Mouse (Mus musculus) kidney, postnatal 0 days (tissue): ENCODE measurements around the gene Fam71f1. TPM values are rescaled to one million over a fixed set of nuclear protein-coding genes. Genes with fewer than 3 reads are reported as not detected.

Source experiments
- ATAC-seq: fragments of 200-750 bp; cut with Nextera tagmentation; replicated peaks from 2 replicates; pipeline ENCODE4 v1.8.0; 2017; ENCODE audit warnings: low read depth, moderate number of reproducible peaks, moderate TSS enrichment, moderate library complexity; ENCODE audit not compliant: low FRiP score
- DNase-seq: peaks from one replicate; pipeline ENCODE4 v3.0.0-alpha.2; 2016; ENCODE audit warnings: low spot score
- H3K27ac ChIP-seq: fragments of 300-500 bp; sonication (generic); 2 replicates; pipeline ENCODE4 v1.5.1; 2014; ENCODE audit warnings: mild to moderate bottlenecking
- H3K27me3 ChIP-seq: fragments of 300-500 bp; sonication (generic); 2 replicates; pipeline ENCODE4 v1.6.1; 2014; ENCODE audit warnings: low read length, mixed read lengths; ENCODE audit not compliant: insufficient read depth
- H3K36me3 ChIP-seq: fragments of 300-500 bp; sonication (generic); 2 replicates; pipeline ENCODE4 v1.6.1; 2014; ENCODE audit warnings: low read length, mixed read lengths; ENCODE audit not compliant: insufficient read depth
- H3K4me1 ChIP-seq: fragments of 300-500 bp; sonication (generic); replicated peaks from 2 replicates; pipeline ENCODE4 v1.6.1; 2014; ENCODE audit warnings: antibody characterized with exemption, low read length, mixed read lengths; ENCODE audit not compliant: insufficient read depth
- H3K4me2 ChIP-seq: fragments of 300-500 bp; sonication (generic); 2 replicates; pipeline ENCODE4 v1.6.1; 2014; ENCODE audit warnings: mild to moderate bottlenecking, low read length, moderate library complexity, mixed read lengths
- H3K4me3 ChIP-seq: fragments of 300-500 bp; sonication (generic); replicated peaks from 2 replicates; pipeline ENCODE4 v1.5.1; 2014; ENCODE audit warnings: low read depth, low read length
- H3K9ac ChIP-seq: fragments of 300-500 bp; sonication (generic); 2 replicates; pipeline ENCODE4 v1.6.1; 2014; ENCODE audit warnings: low read depth, low read length
- H3K9me3 ChIP-seq: fragments of 300-500 bp; sonication (generic); replicated peaks from 2 replicates; pipeline ENCODE4 v1.6.1; 2016; ENCODE audit warnings: low read length, inconsistent platforms, mixed read lengths
- CTCF ChIP-seq: IDR thresholded peaks from 2 replicates; pipeline ENCODE4 v1.5.1; 2016; ENCODE audit warnings: antibody characterized with exemption, low read depth, mild to moderate bottlenecking, moderate library complexity
- WGBS: fragments of 180-500 bp; shearing (Covaris S2); extraction: QIAGEN DNeasy Blood & Tissue Kit; methylation state at CpG from one replicate; pipeline ENCODE4 v1.1.7; 2014; 5-methylcytosine and 5-hydroxymethylcytosine counted together
- polyA plus RNA-seq: library from polyadenylated mRNA; unstranded; fragments of >200 nt; fragmentation: Nextera tagmentation; extraction: Ambion mirVana; gene quantifications from 2 replicates; pipeline ENCODE4 v1.2.1, GENCODE M21; 2015

Fam71f1 gene
- polyA plus RNA-seq, 1 experiment from 2014 or later, result not detected

DNA sequence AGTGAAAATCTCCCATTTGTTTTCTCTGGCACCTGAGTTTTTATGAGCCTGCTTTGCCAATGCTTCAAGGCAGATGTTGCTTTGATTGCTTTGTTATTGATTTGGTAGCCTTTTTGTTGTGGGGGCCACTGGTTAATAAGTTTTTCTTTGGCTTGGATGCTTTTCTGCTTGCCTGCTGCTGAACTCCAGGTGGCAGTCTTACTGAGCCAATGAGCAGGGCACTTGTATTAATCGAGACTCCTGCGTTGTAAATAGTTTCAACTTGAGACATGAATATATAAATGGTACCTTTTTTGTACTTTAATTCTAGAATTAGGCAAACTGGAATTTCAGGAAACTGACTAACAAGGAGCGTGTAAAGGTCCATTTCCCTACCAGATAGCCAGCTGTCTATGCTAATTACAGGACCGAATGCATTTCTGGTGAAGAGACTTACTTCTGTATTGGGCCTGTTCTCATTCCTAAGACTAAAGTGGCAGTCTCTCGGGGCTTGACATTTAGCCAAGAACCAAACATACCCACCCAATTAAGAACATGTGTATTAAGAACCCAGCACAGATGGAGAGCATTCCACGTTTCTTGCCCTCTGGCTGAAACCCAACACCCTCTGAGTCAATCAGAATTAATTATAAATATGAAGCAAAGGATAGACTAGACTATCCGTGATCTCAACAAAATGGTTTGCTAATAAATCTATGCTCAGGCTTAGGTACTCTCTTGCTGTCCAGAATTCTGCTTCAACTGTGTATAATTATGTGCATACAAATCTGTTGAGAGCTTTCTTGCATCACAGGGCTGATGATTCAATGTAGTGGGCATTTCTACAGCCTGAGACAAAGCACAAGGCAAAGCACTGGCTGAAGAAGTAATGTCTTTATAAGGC is 43.5 kb downstream of the Fam71f1 start:
- ATAC-seq, result no peak
- H3K4me2 ChIP-seq, result no peak overlapping the region
- H3K27ac ChIP-seq, result no peak overlapping the region
- peak; percentile 9 for DNase-seq
- no peaks in the 10 kb centered on the region for H3K9me3 ChIP-seq
- no peak overlapping the region for H3K4me3 ChIP-seq
- WGBS, result 70% methylated on average over 7 of the region's 7 CpGs
- no peaks in the 10 kb centered on the region for H3K4me1 ChIP-seq
- H3K9ac ChIP-seq, result no peak overlapping the region
- peak; percentile 54 for TF ChIP-seq CTCF
- no peaks in the 10 kb centered on the region for H3K27me3 ChIP-seq
- H3K36me3 ChIP-seq, result peaks cover 47% of the 10 kb centered on the region

DNA sequence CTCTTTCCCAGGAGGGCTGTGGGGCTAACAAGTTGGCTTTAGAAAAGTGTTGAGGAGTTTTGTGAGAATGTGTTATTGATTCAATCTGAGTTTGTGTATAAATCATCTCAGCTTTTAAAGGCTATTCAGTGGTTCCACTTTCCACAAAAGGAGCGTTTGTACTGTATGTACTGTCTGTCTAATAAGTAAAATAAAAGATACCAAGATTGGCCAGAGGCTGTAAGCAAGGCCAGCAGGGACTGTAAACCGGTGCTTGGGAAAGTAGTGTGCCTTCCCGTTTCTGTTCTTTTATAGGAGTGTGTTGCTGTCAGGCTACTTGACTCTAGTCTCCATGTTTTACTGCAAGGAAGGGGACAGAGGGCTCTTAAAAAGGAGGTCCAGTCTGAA is 44.2 kb downstream of the Fam71f1 start:
- no peak for DNase-seq
- no peak for ATAC-seq
- Histone ChIP-seq H3K36me3 (peaks cover 42% of the 10 kb centered on the region), H3K4me3 (no peak overlapping the region), H3K27ac (no peak overlapping the region), H3K27me3 (no peaks in the 10 kb centered on the region), H3K4me2 (no peak overlapping the region), H3K4me1 (no peaks in the 10 kb centered on the region), H3K9ac (no peak overlapping the region), H3K9me3 (no peaks in the 10 kb centered on the region)
- WGBS, result 79% methylated on average over 3 of the region's 3 CpGs
- no peak for TF ChIP-seq CTCF

DNA sequence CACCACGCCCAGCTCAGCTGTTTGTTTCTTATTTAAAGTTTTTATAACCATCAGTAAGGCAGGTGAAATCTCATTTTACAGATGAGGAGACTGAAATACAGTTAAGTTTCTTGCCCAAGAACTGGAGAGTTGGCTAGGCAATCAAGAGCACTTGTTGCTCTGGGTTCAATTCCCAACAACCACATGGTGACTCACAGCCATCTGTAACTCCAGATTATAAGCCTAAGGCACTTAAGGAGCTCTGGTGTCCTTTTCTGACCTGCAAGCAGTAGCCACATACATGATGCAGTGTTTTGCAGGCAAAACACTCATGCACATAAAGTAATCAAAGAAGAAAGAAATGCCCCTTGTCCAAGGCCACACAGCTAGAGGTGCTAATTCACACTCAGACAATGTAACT is 46.3 kb downstream of the Fam71f1 start:
- no peaks in the 10 kb centered on the region for H3K4me1 ChIP-seq
- H3K27ac ChIP-seq, result no peak overlapping the region
- WGBS, result 88% methylated on average over 1 of the region's 1 CpGs
- no peaks in the 10 kb centered on the region for H3K9me3 ChIP-seq
- no peak overlapping the region for H3K9ac ChIP-seq
- TF ChIP-seq CTCF, result no peak
- H3K4me2 ChIP-seq, result no peak overlapping the region
- H3K27me3 ChIP-seq, result no peaks in the 10 kb centered on the region
- ATAC-seq (no peak), DNase-seq (no peak)
- peaks cover 34% of the 10 kb centered on the region for H3K36me3 ChIP-seq
- no peak overlapping the region for H3K4me3 ChIP-seq

DNA sequence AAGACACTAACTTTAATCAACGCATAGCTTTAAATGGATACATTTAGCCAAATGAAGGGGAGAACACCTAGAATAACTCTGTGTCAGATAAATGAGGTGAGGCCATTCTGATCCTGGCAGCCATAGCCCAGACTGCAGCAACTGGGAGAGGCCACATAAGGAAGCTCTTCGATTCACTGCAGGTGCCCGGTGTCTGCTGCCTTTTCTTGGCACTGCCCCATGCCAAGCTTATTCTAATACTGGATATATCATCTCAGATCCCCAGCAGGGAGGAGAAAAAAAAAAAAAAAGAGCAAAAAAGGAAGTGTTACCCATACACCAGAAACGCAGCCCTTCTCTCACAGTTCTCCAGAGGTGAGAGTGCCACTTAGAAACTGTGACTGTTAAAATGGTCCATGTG is 58.4 kb downstream of the Fam71f1 start:
- 93% methylated on average over 4 of the region's 4 CpGs for WGBS
- H3K36me3 ChIP-seq, result peaks cover 39% of the 10 kb centered on the region

DNA sequence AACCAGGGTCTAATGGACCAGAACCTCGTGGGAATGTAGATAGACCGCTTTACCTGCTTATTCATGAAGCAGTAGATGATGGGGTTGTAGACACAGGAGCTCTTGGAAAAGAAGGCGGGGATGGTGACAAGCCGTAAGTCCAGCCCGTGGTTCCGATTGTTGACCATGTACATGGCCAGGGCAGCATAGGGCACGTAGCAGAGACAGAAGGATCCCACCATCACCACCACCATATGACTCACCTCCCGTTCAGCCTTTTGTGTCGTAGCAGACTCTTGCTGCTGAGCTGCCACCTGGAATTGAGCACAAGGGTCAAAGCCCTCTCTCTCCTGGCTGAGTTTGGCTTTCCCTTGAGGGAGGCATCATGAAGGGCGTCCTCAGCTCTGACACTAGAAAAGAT is 59.7 kb downstream of the Fam71f1 start:
- ATAC-seq (no peak), DNase-seq (no peak)
- no peak overlapping the region for H3K4me2 ChIP-seq
- no peak for TF ChIP-seq CTCF
- H3K27ac ChIP-seq, result no peak overlapping the region
- H3K9ac ChIP-seq, result no peak overlapping the region
- WGBS, result 94% methylated on average over 10 of the region's 10 CpGs
- H3K9me3 ChIP-seq, result no peaks in the 10 kb centered on the region
- H3K27me3 ChIP-seq, result no peaks in the 10 kb centered on the region
- H3K4me3 ChIP-seq, result no peak overlapping the region
- peaks cover 30% of the 10 kb centered on the region; the same call in 1 of the 2 replicates for H3K36me3 ChIP-seq
- no peaks in the 10 kb centered on the region for H3K4me1 ChIP-seq

More for the DNA sequence above, 58.4 kb downstream of the Fam71f1 start:
- no peak for TF ChIP-seq CTCF
- Histone ChIP-seq H3K27me3 (no peaks in the 10 kb centered on the region), H3K9me3 (no peaks in the 10 kb centered on the region), H3K4me1 (no peaks in the 10 kb centered on the region), H3K9ac (no peak overlapping the region), H3K27ac (no peak overlapping the region), H3K4me2 (no peak overlapping the region), H3K4me3 (no peak overlapping the region)
- ATAC-seq, result no peak
- no peak for DNase-seq

DNA sequence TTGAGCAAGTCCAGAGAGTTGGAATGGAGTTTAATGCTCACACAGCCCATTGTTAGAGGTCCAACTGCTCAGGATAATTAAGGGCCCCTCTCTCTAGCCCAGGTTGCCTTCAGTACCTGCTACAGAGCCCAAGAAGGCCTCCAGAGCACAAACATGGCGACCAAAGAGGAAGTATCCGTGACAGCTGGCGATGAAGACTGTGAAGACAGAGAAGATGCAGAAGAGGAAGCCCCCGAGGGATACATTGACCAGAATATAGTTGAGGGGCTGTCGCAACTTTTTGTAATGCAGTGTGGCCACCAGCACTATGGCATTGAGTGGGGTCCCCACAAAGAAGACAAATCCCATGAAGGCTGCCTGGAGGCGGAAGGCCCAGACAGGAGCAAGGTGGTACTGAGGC is 61.0 kb downstream of the Fam71f1 start:
- H3K4me2 ChIP-seq, result no peak overlapping the region
- no peak overlapping the region for H3K4me3 ChIP-seq
- H3K36me3 ChIP-seq, result peaks cover 18% of the 10 kb centered on the region; the same call in 1 of the 2 replicates
- no peaks in the 10 kb centered on the region for H3K27me3 ChIP-seq
- no peak for TF ChIP-seq CTCF
- H3K27ac ChIP-seq, result no peak overlapping the region
- DNase-seq (no peak), ATAC-seq (no peak)
- no peak overlapping the region for H3K9ac ChIP-seq
- WGBS, result 90% methylated on average over 6 of the region's 6 CpGs
- H3K4me1 ChIP-seq, result no peaks in the 10 kb centered on the region
- no peaks in the 10 kb centered on the region for H3K9me3 ChIP-seq
